Mouse (Mus musculus): ENCODE measurements around the gene Lrr1.
A peak's percentile ranks its signal among the peaks of the same experiment; 100 is the strongest.
"Not testable (repeated sequence)": the region's sequence is repeated elsewhere in the genome, so short reads cannot be mapped to it uniquely, and the experiment has no call there.

Gene Lrr1

GRCm38 (mm10) chr12:69155923-69156322 is 12.7 kb upstream of the Lrr1 start:
- DNase-seq (ENCODE audit: low read depth, low spot score) = no peak
- Histone ChIP-seq H3K27me3 (ENCODE audit: control insufficient read depth, insufficient read depth, low read length, poor library complexity, severe bottlenecking) (no peaks in the 10 kb centered on the region), H3K36me3 (ENCODE audit: control insufficient read depth, insufficient read depth, low read length, poor library complexity, severe bottlenecking) (peaks cover 2% of the 10 kb centered on the region; the same call in 1 of the 2 replicates)

GRCm38 (mm10) chr12:69156436-69156835 is 12.2 kb upstream of the Lrr1 start:
- Histone ChIP-seq H3K27me3 (ENCODE audit: control insufficient read depth, insufficient read depth, low read length, poor library complexity, severe bottlenecking) (no peaks in the 10 kb centered on the region), H3K36me3 (ENCODE audit: control insufficient read depth, insufficient read depth, low read length, poor library complexity, severe bottlenecking) (peaks cover 2% of the 10 kb centered on the region; the same call in 1 of the 2 replicates)
- no peak for DNase-seq (ENCODE audit: low read depth, low spot score)

- no peak for DNase-seq (ENCODE audit: low read depth, low spot score)
- no peaks in the 10 kb centered on the region for H3K27me3 ChIP-seq (ENCODE audit: control insufficient read depth, insufficient read depth, low read length, poor library complexity, severe bottlenecking)
- peaks cover 2% of the 10 kb centered on the region; the same call in 1 of the 2 replicates for H3K36me3 ChIP-seq (ENCODE audit: control insufficient read depth, insufficient read depth, low read length, poor library complexity, severe bottlenecking)
Measured at GRCm38 (mm10) chr12:69157107-69157506, 11.5 kb upstream of the Lrr1 start.

GRCm38 (mm10) chr12:69158366-69158764 is 10.2 kb upstream of the Lrr1 start:
- peaks cover 2% of the 10 kb centered on the region; the same call in 1 of the 2 replicates for H3K36me3 ChIP-seq (ENCODE audit: control insufficient read depth, insufficient read depth, low read length, poor library complexity, severe bottlenecking)
- no peaks in the 10 kb centered on the region for H3K27me3 ChIP-seq (ENCODE audit: control insufficient read depth, insufficient read depth, low read length, poor library complexity, severe bottlenecking)
- DNase-seq (ENCODE audit: low read depth, low spot score) = no peak

GRCm38 (mm10) chr12:69158765-69159577 is 9.6 kb upstream of the Lrr1 start, which contains the start of gene Rps29:
TSS of gene Rps29 (minus strand) at chr12:69159186.
- H3K27me3 ChIP-seq (ENCODE audit: control insufficient read depth, insufficient read depth, low read length, poor library complexity, severe bottlenecking); H3K36me3 ChIP-seq (ENCODE audit: control insufficient read depth, insufficient read depth, low read length, poor library complexity, severe bottlenecking): not testable (repeated sequence)
- peak; percentile 100 for DNase-seq (ENCODE audit: low read depth, low spot score)

GRCm38 (mm10) chr12:69159578-69159940 is 9.1 kb upstream of the Lrr1 start:
- DNase-seq (ENCODE audit: low read depth, low spot score) = peak; percentile 89
- H3K27me3 ChIP-seq (ENCODE audit: control insufficient read depth, insufficient read depth, low read length, poor library complexity, severe bottlenecking) = no peaks in the 10 kb centered on the region
- peaks cover 2% of the 10 kb centered on the region; the same call in 1 of the 2 replicates for H3K36me3 ChIP-seq (ENCODE audit: control insufficient read depth, insufficient read depth, low read length, poor library complexity, severe bottlenecking)

GRCm38 (mm10) chr12:69160677-69161076 is 7.9 kb upstream of the Lrr1 start:
- not testable (repeated sequence) for DNase-seq (ENCODE audit: low read depth, low spot score); H3K36me3 ChIP-seq (ENCODE audit: control insufficient read depth, insufficient read depth, low read length, poor library complexity, severe bottlenecking)

GRCm38 (mm10) chr12:69163586-69163985 is 5.0 kb upstream of the Lrr1 start:
- H3K36me3 ChIP-seq (ENCODE audit: control insufficient read depth, insufficient read depth, low read length, poor library complexity, severe bottlenecking); DNase-seq (ENCODE audit: low read depth, low spot score); H3K27me3 ChIP-seq (ENCODE audit: control insufficient read depth, insufficient read depth, low read length, poor library complexity, severe bottlenecking): not testable (repeated sequence)

More at GRCm38 (mm10) chr12:69160677-69161076, 7.9 kb upstream of the Lrr1 start:
- not testable (repeated sequence) for H3K27me3 ChIP-seq (ENCODE audit: control insufficient read depth, insufficient read depth, low read length, poor library complexity, severe bottlenecking)

- Histone ChIP-seq H3K27me3 (ENCODE audit: control insufficient read depth, insufficient read depth, low read length, poor library complexity, severe bottlenecking) (no peaks in the 10 kb centered on the region), H3K36me3 (ENCODE audit: control insufficient read depth, insufficient read depth, low read length, poor library complexity, severe bottlenecking) (no peaks in the 10 kb centered on the region)
- no peak for DNase-seq (ENCODE audit: low read depth, low spot score)
Measured at GRCm38 (mm10) chr12:69164904-69165303, 3.7 kb upstream of the Lrr1 start.

GRCm38 (mm10) chr12:69166861-69167581 is 1.6 kb upstream of the Lrr1 start:
- not testable (repeated sequence) for H3K27me3 ChIP-seq (ENCODE audit: control insufficient read depth, insufficient read depth, low read length, poor library complexity, severe bottlenecking); DNase-seq (ENCODE audit: low read depth, low spot score); H3K36me3 ChIP-seq (ENCODE audit: control insufficient read depth, insufficient read depth, low read length, poor library complexity, severe bottlenecking)

- Histone ChIP-seq H3K36me3 (ENCODE audit: control insufficient read depth, insufficient read depth, low read length, poor library complexity, severe bottlenecking) (no peaks in the 10 kb centered on the region), H3K27me3 (ENCODE audit: control insufficient read depth, insufficient read depth, low read length, poor library complexity, severe bottlenecking) (no peaks in the 10 kb centered on the region)
- peak; percentile 39 for DNase-seq (ENCODE audit: low read depth, low spot score)
Measured at GRCm38 (mm10) chr12:69167656-69168460, 756 bp upstream of the Lrr1 start.

- H3K27me3 ChIP-seq (ENCODE audit: control insufficient read depth, insufficient read depth, low read length, poor library complexity, severe bottlenecking) = no peaks in the 10 kb centered on the region
- H3K36me3 ChIP-seq (ENCODE audit: control insufficient read depth, insufficient read depth, low read length, poor library complexity, severe bottlenecking) = no peaks in the 10 kb centered on the region
- no peak for DNase-seq (ENCODE audit: low read depth, low spot score)
Measured at GRCm38 (mm10) chr12:69171307-69171706, 2.7 kb downstream of the Lrr1 start.

GRCm38 (mm10) chr12:69175975-69176374 is 7.4 kb downstream of the Lrr1 start:
- Histone ChIP-seq H3K36me3 (ENCODE audit: control insufficient read depth, insufficient read depth, low read length, poor library complexity, severe bottlenecking) (no peaks in the 10 kb centered on the region), H3K27me3 (ENCODE audit: control insufficient read depth, insufficient read depth, low read length, poor library complexity, severe bottlenecking) (no peaks in the 10 kb centered on the region)
- DNase-seq (ENCODE audit: low read depth, low spot score) = no peak

- no peak for DNase-seq (ENCODE audit: low read depth, low spot score)
- peaks cover 5% of the 10 kb centered on the region; the same call in 1 of the 2 replicates for H3K36me3 ChIP-seq (ENCODE audit: control insufficient read depth, insufficient read depth, low read length, poor library complexity, severe bottlenecking)
- H3K27me3 ChIP-seq (ENCODE audit: control insufficient read depth, insufficient read depth, low read length, poor library complexity, severe bottlenecking) = no peaks in the 10 kb centered on the region
Measured at GRCm38 (mm10) chr12:69177526-69177925, 8.9 kb downstream of the Lrr1 start.

All from splenic B cell, adult 2 months (primary cell).